Mouse (Mus musculus) lung, adult 2 months (tissue): ENCODE measurements around the gene Ptcd1.

Experiments used
- CTCF ChIP-seq: fragments of 200-500 bp; IDR thresholded peaks from 2 replicates; pipeline ENCODE4 v1.5.1; 2011; ENCODE audit warnings: mild to moderate bottlenecking, low read length, control low read depth; ENCODE audit not compliant: insufficient read depth
- POLR2A ChIP-seq: fragments of 200-500 bp; IDR thresholded peaks from 2 replicates; pipeline ENCODE4 v1.6.1; 2011; ENCODE audit warnings: low read depth, mild to moderate bottlenecking, control low read depth, low read length, borderline replicate concordance; ENCODE audit errors: extremely low read depth

DNA sequence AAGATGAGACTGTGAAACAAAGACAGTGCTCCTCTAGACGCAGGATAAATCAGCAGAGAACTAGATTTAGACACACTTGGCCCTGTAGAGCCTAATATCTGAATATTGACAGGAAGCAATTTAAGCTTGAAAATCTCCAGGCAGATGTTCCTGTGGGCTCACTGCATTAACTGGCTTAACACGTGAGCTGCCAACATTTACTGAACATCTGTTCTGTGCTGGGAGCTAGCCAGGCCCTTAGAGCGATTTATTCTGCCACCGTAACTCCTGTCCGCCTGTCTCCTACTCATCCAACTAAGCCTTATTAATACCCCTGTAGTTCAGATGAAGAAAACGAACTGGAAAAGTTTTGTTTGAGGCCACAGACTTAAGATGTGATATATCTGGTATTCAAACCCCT, 28.1 kb downstream of the Ptcd1 start:
- no peak for TF ChIP-seq CTCF
- no peak for TF ChIP-seq POLR2A
